Mouse (Mus musculus) cerebellum, adult 2 months (tissue): ENCODE results near the gene Cacnb3. TPM values are rescaled to one million over a fixed set of nuclear protein-coding genes. Genes with fewer than 3 reads are reported as not detected.
"Not testable (repeated sequence)": the region's sequence is repeated elsewhere in the genome, so short reads cannot be mapped to it uniquely, and the experiment has no call there.

Source experiments
- DNase-seq, 2 experiments: peaks; one replicate each; pipeline ENCODE4 v3.0.0; 2021
- H3K27ac ChIP-seq: fragments of 200-500 bp; 2 replicates; pipeline ENCODE4 v1.5.1; 2012; ENCODE audit warnings: low read length, control low read depth, inconsistent platforms; ENCODE audit not compliant: insufficient read depth
- H3K27me3 ChIP-seq: fragments of 200-500 bp; 2 replicates; pipeline ENCODE4 v1.6.1; 2012; ENCODE audit warnings: inconsistent platforms, mild to moderate bottlenecking, low read length, moderate library complexity; ENCODE audit not compliant: control insufficient read depth, insufficient read depth
- H3K4me1 ChIP-seq: fragments of 200-500 bp; 2 replicates; pipeline ENCODE4 v1.6.1; 2011; ENCODE audit warnings: low read length; ENCODE audit not compliant: control insufficient read depth, insufficient read depth
- H3K4me3 ChIP-seq: fragments of 200-500 bp; replicated peaks from 2 replicates; pipeline ENCODE3; 2011; ENCODE audit warnings: mild to moderate bottlenecking, low read depth, low read length, control low read depth; ENCODE audit not compliant: insufficient read depth
- CTCF ChIP-seq: fragments of 200-500 bp; IDR thresholded peaks from 2 replicates; pipeline ENCODE4 v1.5.1; 2011; ENCODE audit warnings: low read depth, mild to moderate bottlenecking, control low read depth, low read length, moderate library complexity, borderline replicate concordance; ENCODE audit not compliant: insufficient read depth
- POLR2A ChIP-seq: fragments of 200-500 bp; IDR thresholded peaks from 2 replicates; pipeline ENCODE4 v1.6.1; 2011; ENCODE audit warnings: low read length, control low read depth, borderline replicate concordance; ENCODE audit not compliant: insufficient read depth
- WGBS: fragments of 180-500 bp; shearing (Covaris S2); methylation state at CpG from one replicate; pipeline ENCODE4 v1.1.7; 2018; 5-methylcytosine and 5-hydroxymethylcytosine counted together
- polyA plus RNA-seq: library from polyadenylated mRNA; depleted of rRNA; stranded (reverse); fragments of >200 nt; gene quantifications from 2 replicates; pipeline ENCODE4 v1.2.3, GENCODE M21; 2012; rRNA removed

The Cacnb3 gene
- polyA plus RNA-seq = 65.4 and 69.7 TPM in 2 replicates

GRCm38 (mm10) chr15:98630540-98630939, at the start of gene Cacnb3:
Cacnb3 (plus strand) TSS chr15:98630840.
- Histone ChIP-seq H3K27me3 (no peaks in the 10 kb centered on the region; the same call in 1 of the 2 replicates), H3K27ac (no peak within 1 kb of the TSS), H3K4me1 (peaks cover 6% of the 10 kb centered on the region; the same call in 1 of the 2 replicates), H3K4me3 (peak within 1 kb of the TSS; percentile 39)
- DNase-seq = no peak
- WGBS = 48% methylated on average over 4 of the region's 4 CpGs
- no peak for TF ChIP-seq CTCF
- TF ChIP-seq POLR2A = no peak

GRCm38 (mm10) chr15:98582410-98582809, 48.2 kb upstream of the Cacnb3 start:
- WGBS = 35% methylated on average over 8 of the region's 8 CpGs
- H3K27me3 ChIP-seq = no peaks in the 10 kb centered on the region
- H3K4me3 ChIP-seq = no peak overlapping the region
- H3K27ac ChIP-seq = no peak overlapping the region
- DNase-seq = no peak
- TF ChIP-seq CTCF (no peak), POLR2A (no peak)
- H3K4me1 ChIP-seq = no peaks in the 10 kb centered on the region

DNA sequence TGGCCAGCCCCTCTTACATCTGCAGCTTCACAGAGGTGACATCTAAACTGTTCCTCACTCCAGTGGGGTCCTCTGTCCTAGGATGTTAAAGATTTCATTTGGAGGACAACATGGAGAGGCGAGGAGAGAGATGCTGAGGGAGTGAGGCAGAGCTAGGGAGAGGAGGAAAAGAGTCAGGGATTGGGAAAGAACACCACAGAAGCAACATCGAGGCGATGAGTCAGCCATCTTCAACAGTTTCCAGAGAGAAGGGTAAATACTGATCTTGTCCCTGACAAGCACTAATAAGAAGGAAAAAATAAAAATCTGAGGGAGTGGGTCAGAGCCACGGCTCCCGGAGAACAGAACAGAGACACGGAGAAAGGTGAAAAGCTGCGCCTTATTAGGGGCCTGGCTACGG, 47.6 kb upstream of the Cacnb3 start:
- no peaks in the 10 kb centered on the region for H3K27me3 ChIP-seq
- H3K4me1 ChIP-seq = no peaks in the 10 kb centered on the region
- no peak for TF ChIP-seq POLR2A
- TF ChIP-seq CTCF = no peak
- DNase-seq = no peak
- WGBS = 84% methylated on average over 8 of the region's 8 CpGs
- no peak overlapping the region for H3K4me3 ChIP-seq
- H3K27ac ChIP-seq = no peak overlapping the region

DNA sequence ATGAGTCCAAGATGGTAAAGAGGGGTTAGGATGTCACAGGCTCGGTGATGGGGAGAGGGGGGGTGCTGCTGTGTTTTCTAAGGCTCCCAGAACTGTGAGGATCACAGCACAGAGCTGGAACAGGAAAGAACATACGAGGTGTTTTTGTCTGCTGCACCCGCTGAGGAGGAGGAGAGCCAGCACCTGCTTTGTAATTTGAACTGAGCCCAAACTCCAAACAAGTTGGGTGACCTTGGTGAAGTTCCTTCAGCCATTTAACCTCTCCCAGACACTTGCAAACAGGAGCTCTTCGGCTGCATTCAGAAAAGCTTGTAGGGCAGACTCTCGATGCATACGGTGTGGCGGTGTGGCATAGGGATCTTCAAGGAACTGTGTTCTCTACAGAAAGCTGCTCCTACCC, 45.2 kb upstream of the Cacnb3 start:
- WGBS = 51% methylated on average over 7 of the region's 7 CpGs
- Histone ChIP-seq H3K4me1 (no peaks in the 10 kb centered on the region), H3K27me3 (no peaks in the 10 kb centered on the region), H3K4me3 (no peak overlapping the region), H3K27ac (no peak overlapping the region)
- DNase-seq = no peak
- no peak for TF ChIP-seq POLR2A
- TF ChIP-seq CTCF = no peak

DNA sequence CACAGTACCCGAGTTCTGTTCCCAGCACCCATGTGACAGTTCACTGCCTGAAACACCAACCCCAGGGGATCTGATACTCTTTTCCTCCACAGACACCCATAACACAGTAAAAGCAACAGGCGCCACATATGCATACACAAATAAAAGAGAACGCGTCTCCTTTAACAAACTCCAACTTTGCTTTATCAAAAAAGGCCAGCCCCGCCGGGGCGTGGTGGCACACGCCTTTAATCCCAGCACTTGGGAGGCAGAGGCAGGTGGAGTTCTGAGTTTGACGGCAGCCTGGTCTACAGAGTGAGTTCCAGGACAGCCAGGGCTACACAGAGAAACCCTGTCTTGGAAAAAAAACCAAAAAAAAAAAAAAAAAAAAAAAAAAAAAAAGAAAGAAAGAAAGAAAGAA, 44.5 kb upstream of the Cacnb3 start:
- WGBS = 86% methylated on average over 9 of the region's 9 CpGs
- H3K27me3 ChIP-seq, H3K27ac ChIP-seq, H3K4me1 ChIP-seq, H3K4me3 ChIP-seq, DNase-seq: not testable (repeated sequence)

GRCm38 (mm10) chr15:98587751-98588150, 42.9 kb upstream of the Cacnb3 start:
- no peak overlapping the region for H3K4me3 ChIP-seq
- no peak overlapping the region for H3K27ac ChIP-seq
- TF ChIP-seq CTCF (no peak), POLR2A (no peak)
- no peak for DNase-seq
- H3K4me1 ChIP-seq = no peaks in the 10 kb centered on the region
- no peaks in the 10 kb centered on the region for H3K27me3 ChIP-seq
- WGBS = 85% methylated on average over 11 of the region's 11 CpGs

- DNase-seq = no peak
- Histone ChIP-seq H3K27me3 (no peaks in the 10 kb centered on the region), H3K4me3 (no peak overlapping the region), H3K27ac (no peak overlapping the region), H3K4me1 (no peaks in the 10 kb centered on the region)
- TF ChIP-seq CTCF (no peak), POLR2A (no peak)
- WGBS = 69% methylated on average over 7 of the region's 7 CpGs
These were observed 40.9 kb upstream of the Cacnb3 start for GRCm38 (mm10) chr15:98589640-98590336.

DNA sequence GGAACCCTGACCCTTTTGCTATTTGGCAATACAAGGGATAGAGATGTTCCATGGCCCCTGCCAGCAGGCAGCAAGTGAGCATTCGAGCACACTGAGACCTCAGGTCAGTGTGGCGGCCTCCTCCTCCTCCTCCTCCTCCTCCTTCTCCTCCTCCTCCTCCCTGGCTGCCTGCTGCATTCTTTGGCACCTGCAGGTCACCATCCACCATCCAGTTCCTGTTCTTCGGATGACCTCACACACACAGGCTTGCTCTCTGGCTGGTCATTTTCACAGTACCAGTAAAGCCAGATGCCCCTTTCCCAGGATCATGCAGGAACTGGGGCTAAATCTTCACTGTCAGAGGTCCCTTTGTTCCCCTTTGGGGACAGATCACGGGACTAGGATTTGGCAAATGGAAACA, 39.2 kb upstream of the Cacnb3 start:
- Histone ChIP-seq H3K27ac (no peak overlapping the region), H3K4me1 (no peaks in the 10 kb centered on the region), H3K27me3 (no peaks in the 10 kb centered on the region), H3K4me3 (no peak overlapping the region)
- TF ChIP-seq CTCF (no peak), POLR2A (no peak)
- WGBS = 60% methylated on average over 4 of the region's 4 CpGs
- no peak for DNase-seq

GRCm38 (mm10) chr15:98594193-98594592, 36.4 kb upstream of the Cacnb3 start:
- no peak overlapping the region for H3K27ac ChIP-seq
- DNase-seq = no peak
- WGBS = 89% methylated on average over 19 of the region's 19 CpGs
- H3K4me3 ChIP-seq = no peak overlapping the region
- no peaks in the 10 kb centered on the region for H3K4me1 ChIP-seq
- H3K27me3 ChIP-seq = no peaks in the 10 kb centered on the region
- TF ChIP-seq CTCF (no peak), POLR2A (no peak)
